Mouse (Mus musculus): ENCODE data around the gene Cilp2. TPM values are rescaled to one million over a fixed set of nuclear protein-coding genes. Genes with fewer than 3 reads are reported as not detected.

Cilp2 gene
- total RNA-seq, 2 experiments from 2014 or later, result not detected

Other genes with a start within 250 kb of the Cilp2 start
- gene Zfp964, start 233.2 kb downstream of the Cilp2 start, total RNA-seq (2015), result 0.29 TPM in 1 of 2 replicates, not detected in the other
- 0.04 and 0.24 TPM in 2 replicates for gene Zfp964, start 233.2 kb downstream of the Cilp2 start, total RNA-seq (2017)
- 21.3 and 25.2 TPM in 2 replicates for gene Zfp869, start 177.0 kb downstream of the Cilp2 start, total RNA-seq (2015)
- 23.5 and 33.6 TPM in 2 replicates for gene Zfp869, start 177.0 kb downstream of the Cilp2 start, total RNA-seq (2017)
- 4.3 and 4.5 TPM in 2 replicates for gene Zfp963, start 137.7 kb downstream of the Cilp2 start, total RNA-seq (2015)
- gene Zfp963, start 137.7 kb downstream of the Cilp2 start, total RNA-seq (2017), result 3.7 and 7.5 TPM in 2 replicates
- gene Gm20422, start 112.8 kb downstream of the Cilp2 start, total RNA-seq (2015), result not detected in 2 replicates
- gene Gm20422, start 112.8 kb downstream of the Cilp2 start, total RNA-seq (2017), result 0.29 TPM in 1 of 2 replicates, not detected in the other
- 24.8 and 26.1 TPM in 2 replicates for gene Atp13a1, start 96.5 kb downstream of the Cilp2 start, total RNA-seq (2015)
- 17.8 and 19.4 TPM in 2 replicates for gene Atp13a1, start 96.5 kb downstream of the Cilp2 start, total RNA-seq (2017)
- 17.6 and 18.7 TPM in 2 replicates for gene Zfp866, start 96.5 kb downstream of the Cilp2 start, total RNA-seq (2015)
- gene Zfp866, start 96.5 kb downstream of the Cilp2 start, total RNA-seq (2017), result 17.8 and 28.2 TPM in 2 replicates
- 17.5 and 27.6 TPM in 2 replicates for gene Gmip, start 79.0 kb downstream of the Cilp2 start, total RNA-seq (2015)
- 34.3 and 39.6 TPM in 2 replicates for gene Gmip, start 79.0 kb downstream of the Cilp2 start, total RNA-seq (2017)
- 6.8 and 8.5 TPM in 2 replicates for gene Lpar2, start 65.3 kb downstream of the Cilp2 start, total RNA-seq (2015)
- 1.3 and 1.6 TPM in 2 replicates for gene Lpar2, start 65.3 kb downstream of the Cilp2 start, total RNA-seq (2017)
- 6.8 and 10.2 TPM in 2 replicates for gene Pbx4, start 55.2 kb downstream of the Cilp2 start, total RNA-seq (2015)
- gene Pbx4, start 55.2 kb downstream of the Cilp2 start, total RNA-seq (2017), result 13.3 and 15.0 TPM in 2 replicates
- 0.49 and 0.52 TPM in 2 replicates for gene Tssk6, start 14.5 kb upstream of the Cilp2 start, total RNA-seq (2015)
- gene Tssk6, start 14.5 kb upstream of the Cilp2 start, total RNA-seq (2017), result 0.08 and 0.57 TPM in 2 replicates
- gene Ndufa13, start 14.9 kb upstream of the Cilp2 start, total RNA-seq (2015), result 48.2 and 51.8 TPM in 2 replicates
- gene Ndufa13, start 14.9 kb upstream of the Cilp2 start, total RNA-seq (2017), result 99.5 and 114 TPM in 2 replicates
- not detected in 2 replicates for gene Yjefn3, start 15.0 kb upstream of the Cilp2 start, total RNA-seq (2015)
- 0.37 TPM in 1 of 2 replicates, not detected in the other for gene Yjefn3, start 15.0 kb upstream of the Cilp2 start, total RNA-seq (2017)
- gene Gatad2a, start 108.7 kb upstream of the Cilp2 start, total RNA-seq (2015), result 71.4 and 75.1 TPM in 2 replicates
- gene Gatad2a, start 108.7 kb upstream of the Cilp2 start, total RNA-seq (2017), result 54.0 and 68.3 TPM in 2 replicates
- gene Mau2, start 155.0 kb upstream of the Cilp2 start, total RNA-seq (2015), result 24.0 and 24.6 TPM in 2 replicates
- 24.0 and 26.7 TPM in 2 replicates for gene Mau2, start 155.0 kb upstream of the Cilp2 start, total RNA-seq (2017)
- gene Sugp1, start 155.1 kb upstream of the Cilp2 start, total RNA-seq (2015), result 8.4 and 11.4 TPM in 2 replicates
- 22.2 and 32.1 TPM in 2 replicates for gene Sugp1, start 155.1 kb upstream of the Cilp2 start, total RNA-seq (2017)
- 0.54 TPM in 1 of 2 replicates, not detected in the other for gene Tm6sf2, start 185.2 kb upstream of the Cilp2 start, total RNA-seq (2015)
- gene Tm6sf2, start 185.2 kb upstream of the Cilp2 start, total RNA-seq (2017), result not detected in 2 replicates
- gene Hapln4, start 195.8 kb upstream of the Cilp2 start, total RNA-seq (2015), result not detected in 2 replicates
- gene Hapln4, start 195.8 kb upstream of the Cilp2 start, total RNA-seq (2017), result not detected in 2 replicates
- not detected in 2 replicates for gene Ncan, start 233.2 kb upstream of the Cilp2 start, total RNA-seq (2015)
- not detected in 2 replicates for gene Ncan, start 233.2 kb upstream of the Cilp2 start, total RNA-seq (2017)
- gene Nr2c2ap, start 243.6 kb upstream of the Cilp2 start, total RNA-seq (2015), result 38.4 and 45.6 TPM in 2 replicates
- 11.6 and 13.2 TPM in 2 replicates for gene Nr2c2ap, start 243.6 kb upstream of the Cilp2 start, total RNA-seq (2017)

All from megakaryocyte progenitor cell, adult 5-6 weeks (primary cell).